Mouse (Mus musculus): Measurements from ENCODE around the gene Poc1a.

The Poc1a gene

GRCm38 (mm10) chr9:106265358-106266075 lies 15.3 kb upstream of the Poc1a start:
- no peak for DNase-seq

GRCm38 (mm10) chr9:106266936-106267657 lies 13.8 kb upstream of the Poc1a start:
- no peak for DNase-seq

- no peak for DNase-seq
These were observed 12.4 kb upstream of the Poc1a start for GRCm38 (mm10) chr9:106268421-106268820.

GRCm38 (mm10) chr9:106269076-106269788 lies 11.6 kb upstream of the Poc1a start:
- no peak for DNase-seq

DNA sequence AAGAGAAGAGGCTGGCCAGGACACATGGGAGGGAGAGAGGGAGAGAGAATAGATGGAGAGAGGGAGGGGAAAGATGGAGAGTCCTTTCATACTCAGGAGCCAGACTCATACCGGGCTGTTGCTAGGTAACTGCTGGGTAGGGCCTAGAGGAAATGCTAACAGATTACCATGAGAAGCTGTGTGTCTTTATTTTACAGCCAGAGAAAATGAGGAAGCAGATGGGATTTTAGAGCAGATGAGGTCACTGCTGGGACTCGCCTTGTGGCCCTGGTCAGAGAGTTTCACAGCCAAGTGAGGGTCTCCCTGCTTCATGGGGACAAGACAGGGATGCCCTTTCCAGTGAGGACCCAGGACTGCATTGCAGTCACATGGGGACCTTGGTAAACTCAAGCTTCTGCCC lies 11.0 kb upstream of the Poc1a start:
- no peak for DNase-seq

DNA sequence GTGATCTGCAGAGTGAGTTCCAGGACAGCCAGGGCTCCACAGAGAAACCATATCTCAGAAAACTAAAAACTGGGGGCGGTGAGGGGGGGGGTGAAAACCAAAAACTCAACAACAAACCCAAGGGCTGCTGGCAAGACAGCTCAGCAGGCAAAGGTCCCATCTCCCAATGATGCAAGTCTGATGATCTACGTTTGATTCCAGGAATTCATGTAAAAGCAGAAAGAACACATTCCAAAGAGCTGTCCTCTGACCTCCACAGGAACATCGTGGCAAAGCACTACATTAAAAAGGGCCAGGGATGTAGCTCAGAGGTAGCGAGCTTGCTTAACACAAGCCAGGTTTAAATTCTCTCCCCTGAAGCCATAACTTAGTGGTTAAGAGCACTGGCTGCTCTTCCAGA lies 10.2 kb upstream of the Poc1a start:
- DNase-seq = no peak

DNA sequence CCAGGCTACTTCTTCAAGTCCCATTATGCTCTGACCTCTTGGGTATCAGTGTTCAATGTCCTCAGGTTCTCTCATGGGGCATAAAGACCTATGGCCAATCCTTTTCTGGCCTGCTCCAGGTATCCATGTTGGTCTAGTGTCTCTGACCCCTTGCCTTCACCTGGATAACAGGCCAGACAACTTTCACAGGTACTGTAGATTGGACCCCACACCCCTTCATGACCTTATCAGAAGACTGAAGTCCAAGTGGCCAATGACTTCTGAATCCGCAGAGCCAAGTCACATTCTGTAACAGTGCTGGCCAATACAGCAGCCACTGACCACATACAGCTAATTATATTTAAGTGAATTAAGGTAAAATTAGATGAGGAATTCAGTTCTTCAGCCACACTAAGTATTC lies 8.6 kb upstream of the Poc1a start:
- no peak for DNase-seq

- no peak for DNase-seq
These were observed 7.6 kb upstream of the Poc1a start for GRCm38 (mm10) chr9:106273276-106273675.

GRCm38 (mm10) chr9:106273791-106274190 lies 7.1 kb upstream of the Poc1a start:
- DNase-seq = no peak

DNA sequence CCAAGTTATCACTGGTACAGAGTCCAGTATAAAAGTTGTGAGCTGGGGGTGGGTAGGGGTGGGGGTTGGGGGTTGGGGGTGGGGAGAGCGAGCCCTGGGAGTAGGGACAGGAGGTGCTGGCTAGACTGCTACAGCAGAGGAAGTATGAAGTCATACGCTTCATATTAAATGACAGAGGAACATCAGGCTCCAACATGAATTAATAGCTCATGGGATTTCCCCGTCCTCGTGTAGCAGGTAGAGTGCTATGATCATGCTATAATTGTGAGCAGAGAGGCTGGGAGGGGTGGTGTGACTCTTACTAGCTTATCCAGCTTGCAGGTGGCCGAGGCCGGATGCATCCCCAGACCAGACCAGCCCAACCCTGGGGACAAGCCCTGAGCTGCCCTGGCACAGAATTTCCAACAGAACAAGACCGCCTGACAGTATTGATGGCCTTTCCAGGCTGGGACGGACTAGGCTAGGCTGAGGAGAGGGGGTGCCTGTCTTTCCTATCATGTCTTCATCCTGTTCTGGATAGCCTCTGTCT lies 6.1 kb upstream of the Poc1a start:
- DNase-seq = no peak

DNA sequence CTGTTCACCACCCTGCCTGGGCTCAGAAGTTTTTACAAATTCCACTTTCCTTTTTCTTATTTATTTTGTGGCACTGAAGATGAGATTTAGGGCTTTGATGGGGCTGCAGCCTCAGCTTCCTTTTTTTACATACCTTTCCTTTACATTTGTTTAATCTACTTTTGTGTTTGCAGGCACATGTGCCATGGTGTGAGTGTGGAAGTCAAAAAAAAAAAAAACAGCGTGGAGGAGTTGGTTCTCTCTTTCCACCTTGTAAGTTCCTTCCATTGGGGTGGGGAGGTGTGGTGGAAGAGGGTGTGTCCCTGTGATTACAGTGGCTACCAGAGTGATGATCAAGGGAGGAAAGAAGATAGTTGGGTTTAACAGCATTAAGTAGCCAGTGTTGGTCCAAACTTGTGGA lies 5.1 kb upstream of the Poc1a start:
- no peak for DNase-seq

DNA sequence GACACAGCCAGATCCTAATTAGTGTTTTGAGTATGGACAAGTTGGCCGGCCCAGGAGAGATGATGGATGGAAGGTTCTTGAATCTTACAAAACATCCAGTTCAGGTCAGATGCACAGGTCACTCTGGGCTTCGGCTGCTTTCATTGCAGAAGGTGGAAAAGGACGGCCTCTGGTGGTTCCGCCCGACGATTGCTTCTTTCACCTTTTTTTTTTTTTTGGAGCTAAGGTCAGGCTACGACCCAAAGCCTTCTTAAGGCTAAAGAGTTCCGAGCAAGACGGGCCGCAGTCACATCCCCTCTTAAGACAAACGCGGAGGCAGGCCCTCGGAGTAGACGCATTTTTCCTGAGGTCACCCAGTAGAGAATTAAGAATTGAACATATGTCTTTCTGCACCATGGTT lies 475 bp upstream of the Poc1a start:
- peak; percentile 66 to 81 for DNase-seq

- DNase-seq = no peak
These were observed 1.2 kb downstream of the Poc1a start for GRCm38 (mm10) chr9:106282024-106282423.

DNA sequence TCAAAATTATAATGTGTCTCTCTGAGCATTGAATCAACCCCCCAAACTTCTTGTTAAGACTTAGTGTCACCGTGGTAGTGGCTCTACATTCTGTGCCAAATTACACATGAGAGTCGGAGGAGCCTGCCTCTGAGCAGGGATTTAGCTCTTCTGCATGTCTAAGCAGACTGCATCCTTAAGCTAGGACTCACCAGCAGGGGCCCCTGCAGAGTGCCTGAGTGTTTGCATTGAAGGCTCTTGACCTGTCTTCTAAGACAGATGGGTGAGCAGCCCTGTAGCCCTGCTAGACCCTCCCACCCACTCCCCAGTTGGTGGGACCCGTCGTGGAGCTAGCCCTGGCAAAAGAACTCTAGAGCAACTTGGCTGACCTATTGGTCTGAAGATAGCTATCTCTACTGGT lies 6.3 kb downstream of the Poc1a start:
- DNase-seq = no peak

DNA sequence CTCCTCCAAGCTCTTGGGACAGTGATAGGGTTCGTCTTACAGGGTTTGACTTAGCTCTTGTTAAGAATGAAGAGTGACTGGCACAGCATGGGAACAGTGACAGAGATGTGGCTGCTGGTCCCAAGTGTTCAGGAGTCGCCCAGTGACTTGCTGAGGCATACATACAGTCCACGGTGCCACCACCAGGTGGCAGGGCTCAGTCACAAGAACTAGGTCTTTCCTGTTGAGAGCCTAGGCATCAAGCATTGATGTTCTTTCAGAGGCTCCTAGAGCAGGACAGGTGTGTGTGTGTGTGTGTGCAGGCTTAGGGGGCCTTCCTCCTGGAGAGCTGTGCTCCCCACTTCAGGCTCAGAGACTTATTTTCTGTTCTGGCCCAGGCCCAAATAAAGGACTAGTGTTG lies 8.0 kb downstream of the Poc1a start:
- peak; percentile 89 to 91 for DNase-seq

DNA sequence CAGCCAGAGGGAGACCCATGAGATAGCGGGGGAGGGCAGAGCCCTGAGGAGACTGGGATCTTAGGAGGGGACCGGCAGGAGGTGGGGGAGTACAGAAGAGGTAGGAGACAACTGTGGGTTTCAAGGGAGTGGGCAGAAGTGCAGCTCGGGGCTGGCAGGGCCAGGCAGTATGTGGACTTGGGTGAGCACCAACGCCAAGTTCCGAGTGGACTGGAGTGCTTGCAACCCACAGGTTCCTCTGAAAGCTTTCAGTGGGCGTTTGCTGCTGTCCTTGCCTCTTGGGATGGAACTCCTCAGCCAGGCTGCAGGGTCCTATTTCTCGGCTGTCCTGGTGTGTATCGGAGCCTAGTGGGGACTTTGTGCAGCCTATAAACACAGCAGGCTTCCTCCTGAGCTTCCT lies 9.0 kb downstream of the Poc1a start:
- DNase-seq = no peak

DNA sequence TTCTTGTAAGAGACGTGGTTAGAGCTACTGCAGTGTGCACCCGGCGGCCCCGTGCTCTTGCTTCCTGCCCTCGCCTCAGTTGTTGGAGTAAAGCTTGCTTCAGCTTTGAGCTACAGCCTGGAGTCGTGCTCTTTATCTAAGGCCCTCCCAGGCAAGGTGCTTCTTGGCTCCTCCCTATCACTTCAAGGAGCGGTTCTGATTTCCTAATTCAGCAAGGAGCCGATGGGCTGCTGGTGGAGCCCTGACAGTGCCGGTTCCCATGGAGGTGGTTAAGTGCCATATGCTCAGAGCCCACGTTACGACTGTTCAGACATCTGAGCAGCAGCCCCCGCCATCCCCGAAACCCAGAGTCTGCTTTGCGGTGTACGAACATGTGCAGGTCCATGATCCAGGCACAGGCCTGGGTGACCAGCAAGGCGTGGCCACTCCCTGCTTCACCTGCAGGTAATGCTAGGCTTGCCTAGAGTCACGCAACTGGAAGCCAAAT lies 9.8 kb downstream of the Poc1a start:
- no peak for DNase-seq

DNA sequence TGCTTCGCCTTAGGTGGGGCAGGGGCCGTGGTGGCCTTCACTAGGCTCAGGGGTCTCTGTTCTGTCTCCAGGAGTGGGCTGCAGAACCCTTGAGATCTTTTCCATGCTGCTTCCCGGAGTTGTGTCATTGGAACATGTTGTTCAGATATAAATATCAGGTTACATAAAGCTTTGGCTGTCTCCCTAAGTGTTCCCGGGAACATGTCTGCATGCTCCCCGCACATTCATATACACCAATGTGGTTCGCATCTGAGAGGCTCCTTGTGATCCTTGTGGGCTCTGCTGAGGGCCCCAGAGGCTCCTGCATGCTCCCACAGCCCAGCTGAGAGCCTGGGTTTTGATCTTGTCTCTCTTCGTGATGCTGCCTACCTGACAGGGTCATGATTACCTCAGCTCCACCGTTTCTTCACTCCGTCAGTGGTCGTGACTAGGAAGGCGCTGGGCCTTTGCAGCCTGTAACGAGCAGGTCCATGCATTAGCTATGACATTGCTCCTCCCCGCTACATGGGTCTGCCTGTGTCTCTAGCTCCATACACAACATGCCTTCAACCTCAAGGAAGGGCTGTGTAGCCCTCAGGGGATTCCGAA lies 12.8 kb downstream of the Poc1a start:
- no peak for DNase-seq

DNA sequence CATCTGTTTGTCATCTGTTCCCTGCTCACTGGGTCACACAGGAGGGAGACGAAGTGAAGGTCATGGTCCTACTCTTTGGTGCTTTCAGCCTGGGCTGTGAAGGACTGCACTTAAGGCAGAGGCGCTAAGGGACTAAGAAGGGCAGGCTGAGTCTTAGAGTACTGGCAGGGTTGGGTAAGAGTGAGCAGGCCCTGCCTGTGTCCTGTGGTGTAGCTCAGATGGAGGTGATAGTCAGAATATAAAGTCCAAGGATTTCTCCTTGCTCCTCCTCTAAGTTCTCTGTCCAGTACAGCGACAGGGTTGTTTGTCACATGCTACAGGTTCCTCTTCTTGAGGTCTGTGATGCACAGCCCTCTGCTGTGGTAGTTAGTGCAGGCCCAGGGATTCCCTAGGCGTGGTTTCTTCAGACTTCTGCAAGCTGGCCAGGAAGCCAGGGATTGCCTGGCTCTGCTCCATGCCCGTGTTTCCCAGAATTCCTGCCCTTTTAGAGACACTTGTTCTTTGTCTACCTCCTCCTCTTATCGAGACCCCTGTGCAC lies 15.8 kb downstream of the Poc1a start:
- no peak for DNase-seq

GRCm38 (mm10) chr9:106300176-106300803 lies 19.4 kb downstream of the Poc1a start:
- peak; percentile 44 to 58 for DNase-seq

DNA sequence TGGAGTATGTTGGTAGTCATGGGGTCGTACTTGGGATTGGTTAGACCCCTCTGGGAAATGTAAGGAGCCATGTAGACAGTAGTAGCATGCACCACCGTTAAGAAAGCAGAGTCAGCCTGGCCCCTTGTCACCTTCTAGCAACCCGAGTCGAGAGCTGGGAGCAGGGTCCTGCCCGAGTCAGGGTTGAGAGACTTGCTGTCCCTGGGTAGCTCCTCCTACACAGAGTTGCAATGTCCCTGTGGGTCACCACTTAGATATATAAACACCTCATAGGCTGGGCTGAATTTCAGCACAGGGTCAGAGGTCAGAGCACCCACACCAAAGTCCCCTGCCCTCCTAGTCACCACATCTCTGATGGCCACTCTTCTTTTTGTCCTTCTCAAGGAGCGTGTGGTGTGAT lies 20.1 kb downstream of the Poc1a start:
- DNase-seq = no peak

DNA sequence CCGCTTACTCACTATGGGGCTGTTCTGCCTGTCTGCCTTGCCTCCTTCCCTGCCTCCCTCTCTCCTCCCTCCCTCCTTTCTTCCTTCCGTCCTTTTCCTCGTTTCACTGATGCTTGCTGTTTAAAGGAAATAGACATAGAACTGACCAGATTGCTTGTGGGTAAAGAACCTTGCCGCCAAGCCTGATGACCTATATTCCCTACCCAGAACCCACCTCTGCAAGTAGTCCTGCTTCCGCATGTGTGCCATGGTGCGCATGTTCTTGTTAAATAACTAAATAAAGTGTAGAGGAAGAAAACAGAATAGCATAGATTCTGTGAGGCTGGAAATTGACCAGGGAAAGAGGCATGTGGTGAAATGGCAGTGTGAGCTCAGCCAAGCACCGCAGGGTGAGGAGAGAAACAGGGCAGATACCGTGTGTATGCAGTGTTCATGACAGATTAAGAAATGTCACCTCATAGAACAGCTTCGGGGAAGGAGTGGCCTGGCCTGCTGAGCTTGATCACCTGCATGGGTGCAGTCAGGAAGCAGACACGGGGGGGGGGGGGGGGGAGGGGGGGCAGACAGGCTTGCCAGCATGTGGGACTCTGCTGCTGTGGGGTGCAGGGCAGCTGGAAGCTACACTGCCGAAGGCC lies 20.7 kb downstream of the Poc1a start:
- no peak for DNase-seq
